Comparison of ENCODE assay signal across 8 mouse cellular contexts in genomic region chr15:102510110-102510509, GRCm38 (mm10). TPM values are rescaled to one million over a fixed set of nuclear protein-coding genes. Genes with fewer than 3 reads are reported as not detected.
DNase-seq lines count a peak whose midpoint lies in the region; ATAC-seq and TF ChIP-seq lines count a peak whose summit lies in the region.

No protein-coding gene starts in this region.

- no peaks in the 10 kb centered on the region for H3K9me3 ChIP-seq in lung, postnatal 0 days (ENCODE audit: low read length)
- H3K9me3 ChIP-seq in hindbrain, embryonic 12.5 days (replicated peaks) = no peaks in the 10 kb centered on the region
- H3K9me3 ChIP-seq in midbrain, embryonic 10.5 days (replicated peaks) = no peaks in the 10 kb centered on the region

- no peak for TF ChIP-seq EP300 in lung, postnatal 0 days (IDR thresholded peaks at IDR 0.05)

- no peaks in the 10 kb centered on the region for H3K36me3 ChIP-seq in lung, postnatal 0 days (ENCODE audit: insufficient read depth, low read length)
- H3K36me3 ChIP-seq in hindbrain, embryonic 12.5 days = peaks cover 11% of the 10 kb centered on the region
- peaks cover 25% of the 10 kb centered on the region for H3K36me3 ChIP-seq in midbrain, embryonic 10.5 days

- no peak for TF ChIP-seq CTCF in lung, postnatal 0 days (IDR thresholded peaks at IDR 0.05)

- ATAC-seq in lung, postnatal 0 days = peak; percentile 27
- peak; percentile 67 for ATAC-seq in hindbrain, embryonic 12.5 days (ENCODE audit: low FRiP score)

- no peaks in the 10 kb centered on the region; the same call in 1 of the 2 replicates for H3K4me1 ChIP-seq in lung, postnatal 0 days (ENCODE audit: insufficient read depth, low read depth, low read length)
- H3K4me1 ChIP-seq in hindbrain, embryonic 12.5 days = peaks cover 51% of the 10 kb centered on the region
- H3K4me1 ChIP-seq in midbrain, embryonic 10.5 days = peaks cover 51% of the 10 kb centered on the region

- no peaks in the 10 kb centered on the region for H3K27me3 ChIP-seq in lung, postnatal 0 days (replicated peaks; ENCODE audit: insufficient read depth, low read length)
- H3K27me3 ChIP-seq in hindbrain, embryonic 12.5 days = no peaks in the 10 kb centered on the region
- H3K27me3 ChIP-seq in midbrain, embryonic 10.5 days (ENCODE audit: low read depth, poor library complexity, severe bottlenecking) = no peaks in the 10 kb centered on the region

- peak overlapping the region; percentile 50 for H3K9ac ChIP-seq in lung, postnatal 0 days (replicated peaks; ENCODE audit: low read depth)
- peak overlapping the region; percentile 70 for H3K9ac ChIP-seq in hindbrain, embryonic 12.5 days

- peak overlapping the region; percentile 99 for H3K4me2 ChIP-seq in lung, postnatal 0 days (replicated peaks; ENCODE audit: low read depth, low read length)
- peak overlapping the region; percentile 83 for H3K4me2 ChIP-seq in hindbrain, embryonic 12.5 days (replicated peaks)

- DNase-seq in embryo, embryonic 10.5 days (ENCODE audit: low spot score) = peak; percentile 56
- DNase-seq in embryo, embryonic 9.5 days (ENCODE audit: extremely low spot score) = no peak
- DNase-seq in lung, postnatal 0 days (ENCODE audit: low spot score) = no peak
- DNase-seq in lung, postnatal 25 days (ENCODE audit: low spot score) = no peak
- no peak for DNase-seq in midbrain, embryonic 10.5 days (ENCODE audit: low spot score)
- DNase-seq in urinary bladder, postnatal 36 days (ENCODE audit: low spot score in 2 of 2) = no peak
- DNase-seq in left cerebral cortex, adult 11 months (ENCODE audit: low spot score) = no peak

- WGBS in lung, postnatal 0 days = 8% methylated on average over 9 of the region's 9 CpGs
- WGBS in hindbrain, embryonic 12.5 days = 7% methylated on average over 9 of the region's 9 CpGs
- WGBS in midbrain, embryonic 10.5 days = 6% methylated on average over 9 of the region's 9 CpGs

- H3K27ac ChIP-seq in lung, postnatal 0 days (ENCODE audit: low read length) = peak overlapping the region; percentile 57
- peak overlapping the region; percentile 89 for H3K27ac ChIP-seq in hindbrain, embryonic 12.5 days
- peak overlapping the region; percentile 85 for H3K27ac ChIP-seq in midbrain, embryonic 10.5 days (replicated peaks)

- peak overlapping the region; percentile 60 for H3K4me3 ChIP-seq in lung, postnatal 0 days (ENCODE audit: low read depth, low read length)
- peak overlapping the region; percentile 58 for H3K4me3 ChIP-seq in hindbrain, embryonic 12.5 days
- H3K4me3 ChIP-seq in midbrain, embryonic 10.5 days = peak overlapping the region; percentile 75

RNA-seq across cellular contexts. Expression of gene Gm10337, which starts 6.6 kb away (rescaled TPM):
- polyA plus RNA-seq in lung, postnatal 0 days (2015; fragmentation: Nextera tagmentation; extraction: Ambion mirVana) = 2.0 TPM in 1 of 2 replicates, not detected in the other
- 4.3 and 6.6 TPM in 2 replicates for polyA plus RNA-seq in hindbrain, embryonic 12.5 days (2016; fragmentation: Nextera tagmentation; extraction: Ambion mirVana)
- polyA plus RNA-seq in midbrain, embryonic 10.5 days (2016; fragmentation: Nextera tagmentation; extraction: Ambion mirVana) = 3.5 TPM in 1 of 2 replicates, not detected in the other

RNA-seq across cellular contexts. Expression of gene Map3k12, which starts 6.8 kb away (rescaled TPM):
- 4.2 and 4.9 TPM in 2 replicates for polyA plus RNA-seq in lung, postnatal 0 days (2015; fragmentation: Nextera tagmentation; extraction: Ambion mirVana)
- polyA plus RNA-seq in hindbrain, embryonic 12.5 days (2016; fragmentation: Nextera tagmentation; extraction: Ambion mirVana) = 45.5 and 46.0 TPM in 2 replicates
- 23.4 and 31.8 TPM in 2 replicates for polyA plus RNA-seq in midbrain, embryonic 10.5 days (2016; fragmentation: Nextera tagmentation; extraction: Ambion mirVana)

RNA-seq across cellular contexts. Expression of gene Tarbp2, which starts 7.9 kb away (rescaled TPM):
- polyA plus RNA-seq in lung, postnatal 0 days (2015; fragmentation: Nextera tagmentation; extraction: Ambion mirVana) = 35.2 and 42.8 TPM in 2 replicates
- 93.0 and 94.0 TPM in 2 replicates for polyA plus RNA-seq in hindbrain, embryonic 12.5 days (2016; fragmentation: Nextera tagmentation; extraction: Ambion mirVana)
- 133 and 143 TPM in 2 replicates for polyA plus RNA-seq in midbrain, embryonic 10.5 days (2016; fragmentation: Nextera tagmentation; extraction: Ambion mirVana)

RNA-seq across cellular contexts. Expression of gene Npff, which starts 14.6 kb away (rescaled TPM):
- polyA plus RNA-seq in lung, postnatal 0 days (2015; fragmentation: Nextera tagmentation; extraction: Ambion mirVana) = 3.7 and 4.2 TPM in 2 replicates
- 3.6 and 4.3 TPM in 2 replicates for polyA plus RNA-seq in hindbrain, embryonic 12.5 days (2016; fragmentation: Nextera tagmentation; extraction: Ambion mirVana)
- 2.0 and 2.9 TPM in 2 replicates for polyA plus RNA-seq in midbrain, embryonic 10.5 days (2016; fragmentation: Nextera tagmentation; extraction: Ambion mirVana)

RNA-seq across cellular contexts. Expression of gene Pcbp2, which starts 39.8 kb away (rescaled TPM):
- 154 and 157 TPM in 2 replicates for polyA plus RNA-seq in lung, postnatal 0 days (2015; fragmentation: Nextera tagmentation; extraction: Ambion mirVana)
- 153 and 161 TPM in 2 replicates for polyA plus RNA-seq in hindbrain, embryonic 12.5 days (2016; fragmentation: Nextera tagmentation; extraction: Ambion mirVana)
- 194 and 201 TPM in 2 replicates for polyA plus RNA-seq in midbrain, embryonic 10.5 days (2016; fragmentation: Nextera tagmentation; extraction: Ambion mirVana)
